Mouse (Mus musculus): ENCODE data around the gene Rbbp5. TPM values are rescaled to one million over a fixed set of nuclear protein-coding genes. Genes with fewer than 3 reads are reported as not detected.

The Rbbp5 gene
- 46.1 and 47.5 TPM in 2 replicates for polyA plus RNA-seq (2014; fragmentation: Nextera tagmentation; extraction: Ambion mirVana)

DNA sequence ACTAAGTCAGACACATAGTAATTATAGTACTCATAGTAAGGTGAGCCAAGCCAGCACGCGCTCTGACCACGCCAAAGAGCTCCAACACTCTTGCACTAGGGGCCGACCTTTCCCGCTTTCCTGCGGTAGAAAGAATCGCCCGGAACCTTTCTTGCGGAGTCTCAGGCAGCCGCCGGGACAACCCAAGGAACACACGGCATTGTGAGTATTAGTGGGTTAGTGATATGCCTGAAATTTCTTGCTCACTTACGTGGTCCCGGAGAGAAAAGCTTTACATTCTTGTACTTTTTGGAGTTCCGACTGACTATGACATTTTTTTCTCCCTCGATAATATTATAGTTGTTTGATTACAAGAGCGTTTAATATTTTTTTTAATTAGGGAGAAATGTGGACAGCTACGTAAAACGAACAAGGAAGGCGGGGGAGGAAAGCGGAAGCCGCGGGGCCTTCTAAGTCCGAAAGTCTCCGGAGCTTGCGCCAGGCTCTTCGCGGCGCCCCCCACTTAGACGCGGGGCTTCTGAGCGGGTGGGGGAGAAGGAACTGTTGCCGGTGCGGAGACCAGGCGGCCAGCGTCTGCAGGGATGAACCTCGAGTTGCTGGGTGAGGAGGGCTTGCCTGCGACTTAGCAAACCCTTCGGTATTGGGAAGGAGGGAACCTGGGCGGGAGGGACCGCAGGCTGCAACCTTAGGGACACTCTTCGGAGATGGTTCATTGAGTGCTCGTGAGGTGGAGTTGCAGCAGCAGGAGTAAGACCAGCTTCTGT is at the start of gene Rbbp5:
TSS of gene Rbbp5 (plus strand) at position 438 of the 764 bp plus-strand sequence.
- peak within 1 kb of the TSS; percentile 83 for H3K4me3 ChIP-seq (ENCODE audit: low read depth, low read length)
- under 1% methylated on average over 43 of the region's 43 CpGs for WGBS
- peak within 1 kb of the TSS; percentile 63 for H3K4me2 ChIP-seq
- peak within 1 kb of the TSS; percentile 82 for H3K9ac ChIP-seq
- ATAC-seq (ENCODE audit: insufficient read depth) (peak; percentile 90), DNase-seq (peak; percentile 96)
- no peaks in the 10 kb centered on the region; the same call in 1 of the 2 replicates for H3K36me3 ChIP-seq (ENCODE audit: insufficient read depth)
- H3K27me3 ChIP-seq (ENCODE audit: insufficient read depth, low read length), result no peaks in the 10 kb centered on the region
- peaks cover 6% of the 10 kb centered on the region for H3K4me1 ChIP-seq (ENCODE audit: insufficient read depth)
- H3K27ac ChIP-seq (ENCODE audit: low read depth), result peak within 1 kb of the TSS; percentile 72
- no peaks in the 10 kb centered on the region for H3K9me3 ChIP-seq (ENCODE audit: low read depth, low read length)
- 0 out of 2 replicates have a peak, but pooled peaks have one; percentile 4 for TF ChIP-seq CTCF (IDR thresholded peaks at IDR 0.05; ENCODE audit: low read depth)

DNA sequence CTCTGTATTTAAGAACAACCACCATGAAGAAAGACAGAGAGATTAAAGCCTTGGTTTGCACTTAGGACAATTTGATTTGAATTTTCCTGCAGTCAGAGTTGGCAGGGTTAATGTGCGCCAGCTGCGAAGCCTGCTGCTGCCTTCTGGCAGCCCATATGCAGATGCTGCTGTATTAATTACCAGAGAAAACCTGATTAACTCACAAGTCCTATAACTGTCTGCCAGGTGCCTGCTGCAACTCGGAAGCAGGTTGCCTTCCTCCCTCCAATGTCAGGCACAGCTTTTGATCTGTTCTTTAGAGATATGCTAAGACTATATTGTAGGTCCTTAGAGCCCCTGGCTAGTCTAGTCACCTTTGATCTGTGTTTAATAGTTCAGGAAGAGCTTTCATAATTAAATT is 46.3 kb upstream of the Rbbp5 start:
- Histone ChIP-seq H3K9me3 (ENCODE audit: low read depth, low read length) (no peaks in the 10 kb centered on the region), H3K36me3 (ENCODE audit: insufficient read depth) (peaks cover 13% of the 10 kb centered on the region; the same call in 1 of the 2 replicates), H3K4me1 (ENCODE audit: insufficient read depth) (no peaks in the 10 kb centered on the region), H3K27me3 (ENCODE audit: insufficient read depth, low read length) (no peaks in the 10 kb centered on the region), H3K4me3 (ENCODE audit: low read depth, low read length) (no peak overlapping the region), H3K27ac (ENCODE audit: low read depth) (no peak overlapping the region), H3K9ac (no peak overlapping the region), H3K4me2 (no peak overlapping the region)
- WGBS, result 76% methylated on average over 3 of the region's 3 CpGs
- no peak for TF ChIP-seq CTCF (IDR thresholded peaks at IDR 0.05; ENCODE audit: low read depth)
- no peak for DNase-seq
- ATAC-seq (ENCODE audit: insufficient read depth), result no peak

GRCm38 (mm10) chr1:132431716-132432115 is 45.4 kb upstream of the Rbbp5 start:
- Histone ChIP-seq H3K4me2 (no peak overlapping the region), H3K27ac (ENCODE audit: low read depth) (no peak overlapping the region), H3K4me1 (ENCODE audit: insufficient read depth) (no peaks in the 10 kb centered on the region), H3K9ac (no peak overlapping the region), H3K4me3 (ENCODE audit: low read depth, low read length) (no peak overlapping the region), H3K27me3 (ENCODE audit: insufficient read depth, low read length) (no peaks in the 10 kb centered on the region), H3K36me3 (ENCODE audit: insufficient read depth) (peaks cover 17% of the 10 kb centered on the region; the same call in 1 of the 2 replicates), H3K9me3 (ENCODE audit: low read depth, low read length) (no peaks in the 10 kb centered on the region)
- no peak for TF ChIP-seq CTCF (IDR thresholded peaks at IDR 0.05; ENCODE audit: low read depth)
- peak; percentile 37 for DNase-seq
- no peak; the same call in 1 of the 2 replicates for ATAC-seq (ENCODE audit: insufficient read depth)
- 41% methylated on average over 9 of the region's 9 CpGs for WGBS

GRCm38 (mm10) chr1:132433349-132433748 is 43.8 kb upstream of the Rbbp5 start:
- 49% methylated on average over 5 of the region's 5 CpGs for WGBS

GRCm38 (mm10) chr1:132434032-132434431 is 43.1 kb upstream of the Rbbp5 start:
- 89% methylated on average over 12 of the region's 12 CpGs for WGBS
- H3K27me3 ChIP-seq (ENCODE audit: insufficient read depth, low read length), result no peaks in the 10 kb centered on the region
- H3K27ac ChIP-seq (ENCODE audit: low read depth), result no peak overlapping the region
- no peaks in the 10 kb centered on the region for H3K9me3 ChIP-seq (ENCODE audit: low read depth, low read length)
- peaks cover 19% of the 10 kb centered on the region; the same call in 1 of the 2 replicates for H3K36me3 ChIP-seq (ENCODE audit: insufficient read depth)
- no peak overlapping the region for H3K4me2 ChIP-seq
- H3K4me3 ChIP-seq (ENCODE audit: low read depth, low read length), result no peak overlapping the region
- H3K4me1 ChIP-seq (ENCODE audit: insufficient read depth), result no peaks in the 10 kb centered on the region
- no peak for TF ChIP-seq CTCF (IDR thresholded peaks at IDR 0.05; ENCODE audit: low read depth)
- ATAC-seq (ENCODE audit: insufficient read depth) (no peak), DNase-seq (no peak)
- no peak overlapping the region for H3K9ac ChIP-seq

More at GRCm38 (mm10) chr1:132433349-132433748, 43.8 kb upstream of the Rbbp5 start:
- DNase-seq (no peak), ATAC-seq (ENCODE audit: insufficient read depth) (no peak)
- no peak overlapping the region for H3K9ac ChIP-seq
- no peaks in the 10 kb centered on the region for H3K27me3 ChIP-seq (ENCODE audit: insufficient read depth, low read length)
- TF ChIP-seq CTCF (IDR thresholded peaks at IDR 0.05; ENCODE audit: low read depth), result no peak
- H3K4me3 ChIP-seq (ENCODE audit: low read depth, low read length), result no peak overlapping the region
- H3K27ac ChIP-seq (ENCODE audit: low read depth), result no peak overlapping the region
- H3K36me3 ChIP-seq (ENCODE audit: insufficient read depth), result peaks cover 17% of the 10 kb centered on the region; the same call in 1 of the 2 replicates
- H3K4me1 ChIP-seq (ENCODE audit: insufficient read depth), result no peaks in the 10 kb centered on the region
- H3K9me3 ChIP-seq (ENCODE audit: low read depth, low read length), result no peaks in the 10 kb centered on the region
- H3K4me2 ChIP-seq, result no peak overlapping the region

DNA sequence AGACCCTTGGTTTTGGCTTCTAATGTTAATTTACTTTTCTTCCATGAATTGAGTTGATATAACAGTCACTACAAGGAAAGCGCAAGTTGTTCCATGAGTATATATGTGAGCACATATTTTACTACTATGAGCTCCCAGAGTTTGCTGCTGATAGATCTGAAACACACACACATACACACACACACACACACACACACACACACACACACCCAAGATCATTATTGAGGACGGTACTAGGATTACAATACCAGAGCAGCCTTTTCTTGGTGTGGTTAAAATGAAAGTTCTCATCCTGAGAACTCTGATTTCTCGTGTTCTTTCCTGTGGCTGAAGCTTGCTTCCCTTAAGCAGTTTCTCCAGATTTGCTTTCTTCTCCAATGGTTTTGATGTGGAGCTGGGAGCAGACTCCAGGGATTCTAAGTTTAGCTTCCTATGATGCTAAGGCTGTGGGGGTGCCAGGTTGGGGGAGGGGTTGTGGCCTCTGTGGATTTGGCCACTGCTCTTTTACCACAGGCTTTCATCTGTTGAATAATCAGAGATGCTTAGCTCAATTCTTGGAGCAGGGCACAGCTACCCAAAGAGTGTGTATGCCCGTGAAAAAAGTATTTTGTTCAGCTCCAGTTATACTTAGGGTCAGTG is 40.7 kb upstream of the Rbbp5 start:
- Histone ChIP-seq H3K27ac (ENCODE audit: low read depth) (no peak overlapping the region), H3K9ac (no peak overlapping the region), H3K4me2 (no peak overlapping the region), H3K27me3 (ENCODE audit: insufficient read depth, low read length) (no peaks in the 10 kb centered on the region), H3K9me3 (ENCODE audit: low read depth, low read length) (no peaks in the 10 kb centered on the region), H3K36me3 (ENCODE audit: insufficient read depth) (peaks cover 35% of the 10 kb centered on the region), H3K4me1 (ENCODE audit: insufficient read depth) (no peaks in the 10 kb centered on the region), H3K4me3 (ENCODE audit: low read depth, low read length) (no peak overlapping the region)
- DNase-seq, result no peak
- WGBS, result 79% methylated on average over 4 of the region's 4 CpGs
- ATAC-seq (ENCODE audit: insufficient read depth), result no peak
- TF ChIP-seq CTCF (IDR thresholded peaks at IDR 0.05; ENCODE audit: low read depth), result no peak

DNA sequence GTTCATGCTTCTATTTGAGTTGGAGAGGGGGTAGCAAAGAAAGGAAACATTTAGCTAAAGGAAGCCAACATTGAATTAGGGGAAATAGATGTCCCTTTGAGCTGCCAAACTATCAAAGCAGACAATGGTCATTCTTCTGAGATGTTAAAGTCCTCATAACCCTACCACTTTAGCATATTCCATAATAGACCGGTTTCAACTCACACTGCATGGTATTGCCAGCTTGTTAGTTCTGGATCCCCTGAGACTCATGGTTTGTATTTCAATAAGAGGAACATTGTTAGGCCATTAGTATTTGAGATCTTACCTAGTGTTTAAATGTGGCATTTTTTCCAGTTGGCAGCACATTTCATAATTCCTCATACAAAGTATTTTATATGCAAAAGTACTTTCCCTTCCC is 40.2 kb upstream of the Rbbp5 start:
- peaks cover 35% of the 10 kb centered on the region for H3K36me3 ChIP-seq (ENCODE audit: insufficient read depth)
- ATAC-seq (ENCODE audit: insufficient read depth), result no peak
- H3K4me3 ChIP-seq (ENCODE audit: low read depth, low read length), result no peak overlapping the region
- no peak overlapping the region for H3K27ac ChIP-seq (ENCODE audit: low read depth)
- TF ChIP-seq CTCF (IDR thresholded peaks at IDR 0.05; ENCODE audit: low read depth), result no peak
- no peaks in the 10 kb centered on the region for H3K4me1 ChIP-seq (ENCODE audit: insufficient read depth)
- H3K9ac ChIP-seq, result no peak overlapping the region
- no peaks in the 10 kb centered on the region for H3K9me3 ChIP-seq (ENCODE audit: low read depth, low read length)
- WGBS, result 91% methylated on average over 1 of the region's 1 CpGs
- no peaks in the 10 kb centered on the region for H3K27me3 ChIP-seq (ENCODE audit: insufficient read depth, low read length)
- DNase-seq, result no peak
- no peak overlapping the region for H3K4me2 ChIP-seq

All from lung, embryonic 14.5 days (tissue).